Mouse (Mus musculus) urinary bladder, postnatal 36 days (tissue): ENCODE measurements around the gene Enthd1.
"Not testable (repeated sequence)": the region's sequence is repeated elsewhere in the genome, so short reads cannot be mapped to it uniquely, and the experiment has no call there.

Experiments
- DNase-seq, 2 experiments: peaks; one replicate each; pipeline ENCODE4 v3.0.0; 2022; ENCODE audit warnings: low spot score in 2 of 2, mixed read lengths in 1 of 2

Enthd1 gene

GRCm38 (mm10) chr15:80538075-80538474 lies 26.9 kb downstream of the Enthd1 start:
- no peak for DNase-seq

- no peak for DNase-seq
These were observed 28.9 kb downstream of the Enthd1 start for GRCm38 (mm10) chr15:80536051-80536450.

GRCm38 (mm10) chr15:80533274-80533673 lies 31.7 kb downstream of the Enthd1 start:
- DNase-seq = no peak

DNA sequence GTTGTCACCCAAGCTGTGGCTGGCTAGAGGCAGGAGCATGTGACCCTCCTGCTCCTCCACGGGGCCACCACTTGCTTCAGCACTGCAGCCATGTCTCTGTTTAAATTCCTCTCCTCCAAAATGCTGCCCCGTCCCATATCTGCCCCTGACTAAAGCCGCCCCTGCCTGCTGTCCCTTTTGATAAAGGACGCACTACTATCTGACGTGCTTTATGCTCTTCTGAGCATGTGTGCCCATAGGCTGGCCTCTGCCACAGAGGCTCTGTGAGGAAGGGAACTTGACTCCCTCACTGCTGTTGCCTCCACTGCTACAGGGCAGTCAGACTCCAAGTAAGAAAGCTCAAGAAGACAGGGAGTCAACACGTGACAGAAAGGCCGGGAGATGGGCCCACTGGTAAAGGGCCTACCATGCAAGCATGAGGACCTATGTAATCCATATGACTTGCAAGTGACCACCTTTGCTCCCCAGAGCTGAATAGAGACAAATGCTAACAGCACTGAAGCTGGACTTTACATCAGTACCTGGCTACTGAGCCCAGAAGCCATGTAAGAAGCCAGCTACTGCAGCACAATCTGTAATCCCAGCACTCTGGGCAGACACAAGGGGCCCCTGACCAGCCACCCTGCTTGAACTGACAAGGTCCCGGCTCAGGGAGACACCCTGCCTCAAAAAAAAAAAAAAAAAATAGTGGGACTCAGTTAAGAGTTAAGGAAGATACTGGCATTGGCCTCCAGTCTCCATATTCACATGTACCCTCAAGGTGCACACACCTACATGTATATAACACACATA lies 32.5 kb downstream of the Enthd1 start:
- DNase-seq = no peak

DNA sequence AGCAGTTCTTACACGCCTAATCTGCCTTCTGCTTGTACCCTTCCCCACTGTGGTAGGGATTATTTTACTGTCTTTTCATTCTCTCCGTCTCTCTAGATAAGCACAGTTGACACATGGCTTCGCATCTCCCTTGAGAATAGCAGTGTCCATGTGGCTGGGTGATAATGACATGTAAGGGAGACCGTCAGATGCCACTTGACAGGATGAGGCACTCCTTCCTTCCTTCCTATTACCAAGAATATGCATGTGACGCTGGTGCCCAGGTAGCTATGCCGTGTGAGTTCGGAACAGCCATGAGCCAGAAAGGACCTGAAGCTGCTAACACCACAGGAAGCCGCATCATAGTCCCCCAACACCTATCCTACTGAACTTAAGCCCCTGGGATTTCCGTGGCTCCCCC lies 33.9 kb downstream of the Enthd1 start:
- no peak for DNase-seq

- no peak for DNase-seq
These were observed 34.7 kb downstream of the Enthd1 start for GRCm38 (mm10) chr15:80529955-80530869.

GRCm38 (mm10) chr15:80521661-80522388 lies 43.1 kb downstream of the Enthd1 start:
- DNase-seq = no peak

GRCm38 (mm10) chr15:80519931-80520330 lies 45.0 kb downstream of the Enthd1 start:
- DNase-seq = no peak

DNA sequence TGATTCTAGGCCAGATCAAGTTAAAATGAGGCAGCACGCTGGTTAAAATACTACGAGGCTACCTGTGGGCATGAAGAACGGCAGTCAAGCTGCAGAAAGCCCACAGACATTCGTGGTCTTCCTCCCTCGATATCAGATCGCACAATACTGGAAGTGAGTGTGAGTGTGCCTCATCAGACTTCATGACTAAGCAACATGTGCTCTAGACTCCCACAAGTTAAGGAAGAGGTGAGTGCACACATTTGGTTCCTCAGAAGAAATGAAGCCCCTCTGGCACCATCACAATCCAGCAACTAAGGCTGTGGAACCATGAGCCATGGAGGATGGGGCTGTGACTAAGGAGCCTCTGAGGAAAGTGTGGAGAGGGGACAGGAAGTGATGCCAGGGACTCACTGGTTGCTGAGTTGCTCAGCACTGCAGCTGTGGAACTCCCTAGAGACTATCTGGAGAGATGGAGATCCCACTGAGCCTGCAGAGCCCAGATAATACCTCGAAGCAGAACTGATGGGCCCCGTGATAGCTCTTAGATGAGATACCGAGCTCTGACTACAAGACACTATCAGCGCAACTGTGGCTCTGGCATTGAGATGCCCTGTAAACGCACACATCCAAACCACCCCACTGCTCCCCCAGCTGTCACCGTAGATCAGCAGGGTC lies 46.3 kb downstream of the Enthd1 start:
- DNase-seq = no peak

DNA sequence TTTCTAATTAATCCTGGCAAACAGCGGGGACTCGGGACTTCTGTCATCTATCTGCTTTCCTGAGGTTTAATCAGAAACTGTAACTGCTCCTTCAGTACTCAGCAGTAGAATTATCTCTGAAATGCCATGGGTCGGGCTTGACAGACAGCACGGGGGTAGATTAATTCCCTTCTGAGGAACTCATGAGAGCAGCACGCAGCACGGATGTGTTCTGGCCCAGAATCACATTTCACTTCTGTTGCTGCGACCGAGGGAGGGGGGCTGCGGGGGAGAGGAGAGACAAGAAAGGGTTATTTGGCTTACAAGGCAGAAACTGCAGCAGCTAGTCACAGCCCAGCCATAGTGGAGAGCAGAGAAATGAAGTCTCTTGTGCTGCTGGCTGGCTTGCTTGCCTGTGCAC lies 47.0 kb downstream of the Enthd1 start:
- no peak for DNase-seq

DNA sequence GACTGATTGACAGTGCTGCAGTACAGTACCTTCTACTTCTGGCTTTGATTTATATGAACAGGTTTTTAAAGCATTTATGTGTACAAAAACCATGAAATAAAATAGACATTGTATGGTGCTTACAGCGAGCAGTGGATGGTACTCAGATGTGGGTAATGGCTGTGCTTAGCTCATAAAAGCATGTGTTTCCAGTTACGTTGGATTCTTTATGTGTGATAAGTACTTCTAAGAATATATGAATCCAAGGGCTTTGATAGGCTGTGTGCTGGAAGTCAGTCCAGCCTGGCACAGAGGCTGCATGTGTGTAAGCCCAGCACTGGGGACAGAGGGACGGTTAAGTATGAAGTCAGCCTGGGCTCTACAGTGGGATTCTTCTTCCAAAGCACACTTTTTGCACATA lies 48.4 kb downstream of the Enthd1 start:
- DNase-seq = no peak

DNA sequence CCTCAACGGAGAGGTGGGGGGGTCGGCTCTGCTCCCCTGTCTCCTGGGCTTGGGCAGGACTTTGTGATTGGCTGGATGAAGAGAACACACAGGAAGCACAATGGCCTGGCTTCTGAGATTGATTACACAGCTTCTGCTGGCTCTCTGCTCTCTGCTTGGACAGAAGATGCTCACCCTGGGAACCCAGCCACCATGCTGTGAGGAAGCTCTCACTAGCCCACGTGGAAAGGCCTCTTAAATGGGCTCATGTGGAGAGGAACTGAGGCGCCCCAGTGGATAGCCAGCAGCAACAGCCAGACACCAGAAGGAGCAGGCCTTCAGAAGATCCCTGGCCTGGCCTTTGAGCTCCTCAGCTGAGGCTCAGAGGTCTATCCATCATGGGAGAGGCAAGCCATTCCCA lies 59.9 kb downstream of the Enthd1 start:
- DNase-seq = no peak

- DNase-seq = not testable (repeated sequence)
These were observed 61.8 kb downstream of the Enthd1 start for GRCm38 (mm10) chr15:80503155-80503554.

GRCm38 (mm10) chr15:80502741-80503140 lies 62.2 kb downstream of the Enthd1 start:
- DNase-seq = no peak

DNA sequence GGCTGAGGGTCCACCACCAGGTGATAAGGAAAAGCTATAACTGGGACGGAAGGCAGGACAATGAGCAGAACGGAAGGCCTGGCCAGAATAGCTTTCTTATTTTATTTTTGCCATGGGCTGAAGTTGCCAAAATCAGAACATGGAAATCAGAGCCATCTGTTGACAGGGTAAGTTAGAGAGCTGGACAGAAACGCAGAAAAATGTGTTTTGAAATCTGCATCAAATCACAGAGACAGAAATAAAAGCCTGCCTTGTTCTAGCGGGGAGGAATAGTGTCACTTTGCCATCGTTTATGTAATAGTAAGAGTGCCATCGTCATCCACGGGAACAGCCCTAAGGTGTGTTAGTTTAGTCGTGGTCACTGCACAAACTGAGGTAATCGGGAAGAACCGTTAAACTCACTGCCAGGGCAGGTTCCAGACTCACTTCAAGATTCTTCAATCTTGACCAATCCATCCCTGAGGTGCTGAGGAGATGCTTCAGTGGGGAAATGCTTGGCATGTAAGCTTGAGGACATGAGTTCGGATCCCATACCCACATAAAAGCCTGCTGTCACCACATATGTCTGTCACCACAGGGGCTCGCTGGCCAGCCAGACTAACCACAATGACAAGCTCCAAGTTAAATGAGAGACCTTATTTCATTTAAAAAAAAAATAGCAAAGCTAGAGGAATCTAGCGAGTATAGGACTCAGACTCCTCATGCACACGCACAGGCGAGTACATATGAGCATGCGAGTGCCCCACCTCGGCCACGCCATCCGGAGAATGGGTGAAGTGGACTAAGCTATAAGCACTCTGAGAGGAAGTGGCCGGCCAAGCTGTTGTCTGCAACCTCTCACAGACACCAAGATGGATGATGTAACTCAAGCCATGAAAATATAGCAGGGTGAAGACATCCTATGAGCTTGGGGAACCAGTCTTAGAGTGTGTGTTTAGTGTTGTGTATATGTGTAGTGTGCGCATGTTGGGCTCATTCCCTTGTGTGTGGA lies 63.6 kb downstream of the Enthd1 start:
- no peak for DNase-seq

GRCm38 (mm10) chr15:80500426-80500825 lies 64.5 kb downstream of the Enthd1 start:
- DNase-seq = no peak

- DNase-seq = not testable (repeated sequence)
These were observed 67.2 kb downstream of the Enthd1 start for GRCm38 (mm10) chr15:80497733-80498132.

DNA sequence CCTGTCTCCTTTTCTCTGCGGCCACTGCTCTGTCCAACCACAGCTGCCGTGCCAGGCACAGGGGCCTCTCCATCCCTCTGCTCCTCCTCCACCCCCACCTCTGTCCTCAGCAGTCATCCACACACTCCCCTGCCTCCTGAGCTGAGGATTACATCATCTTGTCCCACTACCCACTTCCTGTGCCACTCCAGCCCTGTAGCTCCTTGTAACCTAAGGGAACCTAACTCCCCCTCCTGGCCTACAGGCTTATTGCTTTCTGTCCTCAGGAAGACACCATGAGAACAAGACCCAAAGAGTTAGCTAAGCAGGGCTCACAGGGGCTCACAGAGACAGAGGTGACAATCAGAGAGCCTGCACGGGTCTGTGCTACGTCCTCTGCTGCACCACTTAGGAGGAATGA lies 73.5 kb downstream of the Enthd1 start:
- no peak for DNase-seq

- no peak for DNase-seq
These were observed 74.8 kb downstream of the Enthd1 start for GRCm38 (mm10) chr15:80490151-80490550.

GRCm38 (mm10) chr15:80488658-80489057 lies 76.3 kb downstream of the Enthd1 start:
- DNase-seq = no peak
